Mouse (Mus musculus) kidney, embryonic 14.5 days (tissue): ENCODE results near the gene Nup133. TPM values are rescaled to one million over a fixed set of nuclear protein-coding genes. Genes with fewer than 3 reads are reported as not detected.
A peak's percentile ranks its signal among the peaks of the same experiment; 100 is the strongest.

Experiments
- ATAC-seq: fragments of 200-750 bp; cut with Nextera tagmentation; 2 replicates; pipeline ENCODE4 v1.8.0; 2017; ENCODE audit warnings: moderate number of reproducible peaks, mild to moderate bottlenecking, moderate TSS enrichment, moderate library complexity; ENCODE audit not compliant: low FRiP score, low TSS enrichment
- H3K27ac ChIP-seq: fragments of 300-500 bp; sonication (generic); 2 replicates; pipeline ENCODE4 v1.5.1; 2014; ENCODE audit warnings: low read depth, mild to moderate bottlenecking, low read length, moderate library complexity, mixed read lengths
- H3K27me3 ChIP-seq: fragments of 300-500 bp; sonication (generic); 2 replicates; pipeline ENCODE4 v1.6.1; 2014; ENCODE audit warnings: mild to moderate bottlenecking, low read length; ENCODE audit not compliant: control insufficient read depth, insufficient read depth
- H3K36me3 ChIP-seq: fragments of 300-500 bp; sonication (generic); 2 replicates; pipeline ENCODE4 v1.6.1; 2014; ENCODE audit warnings: low read length, mixed read lengths; ENCODE audit not compliant: control insufficient read depth, insufficient read depth
- H3K4me1 ChIP-seq: fragments of 300-500 bp; sonication (generic); 2 replicates; pipeline ENCODE4 v1.6.1; 2014; ENCODE audit warnings: low read length, mixed read lengths; ENCODE audit not compliant: control insufficient read depth, insufficient read depth
- H3K4me2 ChIP-seq: fragments of 300-500 bp; sonication (generic); replicated peaks from 2 replicates; pipeline ENCODE4 v1.6.1; 2014; ENCODE audit warnings: low read depth, mild to moderate bottlenecking, low read length
- H3K4me3 ChIP-seq: fragments of 300-500 bp; sonication (generic); 2 replicates; pipeline ENCODE4 v1.5.1; 2014; ENCODE audit warnings: mild to moderate bottlenecking, low read length
- H3K9ac ChIP-seq: fragments of 300-500 bp; sonication (generic); 2 replicates; pipeline ENCODE4 v1.6.1; 2014; ENCODE audit warnings: low read depth, mild to moderate bottlenecking, low read length, moderate library complexity
- H3K9me3 ChIP-seq: fragments of 300-500 bp; sonication (generic); 2 replicates; pipeline ENCODE4 v1.6.1; 2016; ENCODE audit warnings: low read length; ENCODE audit not compliant: control insufficient read depth
- WGBS: fragments of 180-500 bp; shearing (Covaris S2); extraction: QIAGEN DNeasy Blood & Tissue Kit; methylation state at CpG from one replicate; pipeline ENCODE4 v1.1.7; 2014; 5-methylcytosine and 5-hydroxymethylcytosine counted together
- polyA plus RNA-seq: library from polyadenylated mRNA; unstranded; fragments of >200 nt; fragmentation: Nextera tagmentation; extraction: Ambion mirVana; gene quantifications from 2 replicates; pipeline ENCODE4 v1.2.1, GENCODE M21; 2014

Gene Nup133
- polyA plus RNA-seq, 1 experiment from 2014 or later: 55.0 TPM

- Histone ChIP-seq H3K9me3 (no peaks in the 10 kb centered on the region), H3K4me3 (no peak overlapping the region), H3K9ac (no peak overlapping the region), H3K27me3 (no peaks in the 10 kb centered on the region), H3K4me1 (no peaks in the 10 kb centered on the region), H3K27ac (no peak overlapping the region), H3K36me3 (peaks cover 84% of the 10 kb centered on the region), H3K4me2 (no peak overlapping the region)
- WGBS: 93% methylated on average over 3 of the region's 3 CpGs
- ATAC-seq: no peak
Observed at GRCm38 (mm10) chr8:123925671-123926070, 23.4 kb downstream of the Nup133 start.

- no peak overlapping the region for H3K4me2 ChIP-seq
- H3K4me1 ChIP-seq: no peaks in the 10 kb centered on the region
- H3K4me3 ChIP-seq: no peak overlapping the region
- no peaks in the 10 kb centered on the region for H3K27me3 ChIP-seq
- WGBS: 10% methylated on average over 2 of the region's 2 CpGs
- H3K9ac ChIP-seq: no peak overlapping the region
- H3K27ac ChIP-seq: no peak overlapping the region
- peaks cover 84% of the 10 kb centered on the region for H3K36me3 ChIP-seq
- no peaks in the 10 kb centered on the region for H3K9me3 ChIP-seq
- ATAC-seq: peak; percentile 52; the same call in 1 of the 2 replicates
Observed at GRCm38 (mm10) chr8:123924719-123925118, 24.3 kb downstream of the Nup133 start.

GRCm38 (mm10) chr8:123914635-123915034 lies 34.4 kb downstream of the Nup133 start:
- 96% methylated on average over 3 of the region's 3 CpGs for WGBS

GRCm38 (mm10) chr8:123912265-123912664 lies 36.8 kb downstream of the Nup133 start:
- Histone ChIP-seq H3K4me3 (no peak overlapping the region), H3K36me3 (peaks cover 93% of the 10 kb centered on the region), H3K4me1 (no peaks in the 10 kb centered on the region), H3K27me3 (no peaks in the 10 kb centered on the region), H3K4me2 (no peak overlapping the region), H3K9ac (no peak overlapping the region), H3K9me3 (no peaks in the 10 kb centered on the region), H3K27ac (no peak overlapping the region)
- ATAC-seq: no peak
- 90% methylated on average over 4 of the region's 4 CpGs for whole genome bisulfite sequencing

More at GRCm38 (mm10) chr8:123914635-123915034, 34.4 kb downstream of the Nup133 start:
- H3K27ac ChIP-seq: no peak overlapping the region
- peaks cover 91% of the 10 kb centered on the region for H3K36me3 ChIP-seq
- ATAC-seq: no peak
- H3K4me2 ChIP-seq: no peak overlapping the region
- H3K4me1 ChIP-seq: no peaks in the 10 kb centered on the region
- no peaks in the 10 kb centered on the region for H3K27me3 ChIP-seq
- no peak overlapping the region for H3K4me3 ChIP-seq
- H3K9me3 ChIP-seq: no peaks in the 10 kb centered on the region
- no peak overlapping the region for H3K9ac ChIP-seq

GRCm38 (mm10) chr8:123907604-123908003 lies 41.5 kb downstream of the Nup133 start:
- no peak overlapping the region for H3K27ac ChIP-seq
- no peak overlapping the region for H3K4me3 ChIP-seq
- WGBS: 96% methylated on average over 6 of the region's 6 CpGs
- peaks cover 88% of the 10 kb centered on the region for H3K36me3 ChIP-seq
- no peak for ATAC-seq
- no peaks in the 10 kb centered on the region for H3K9me3 ChIP-seq
- no peaks in the 10 kb centered on the region for H3K27me3 ChIP-seq
- no peak overlapping the region for H3K4me2 ChIP-seq
- H3K4me1 ChIP-seq: no peaks in the 10 kb centered on the region
- no peak overlapping the region for H3K9ac ChIP-seq

GRCm38 (mm10) chr8:123902653-123903052 lies 46.4 kb downstream of the Nup133 start:
- Histone ChIP-seq H3K9ac (no peak overlapping the region), H3K4me3 (no peak overlapping the region), H3K27me3 (no peaks in the 10 kb centered on the region), H3K36me3 (peaks cover 72% of the 10 kb centered on the region), H3K4me1 (no peaks in the 10 kb centered on the region), H3K9me3 (no peaks in the 10 kb centered on the region), H3K27ac (no peak overlapping the region), H3K4me2 (no peak overlapping the region)
- WGBS: 88% methylated on average over 7 of the region's 7 CpGs
- ATAC-seq: no peak

GRCm38 (mm10) chr8:123899366-123899765 lies 49.7 kb downstream of the Nup133 start:
- no peak overlapping the region for H3K4me3 ChIP-seq
- H3K9me3 ChIP-seq: no peaks in the 10 kb centered on the region
- peaks cover 16% of the 10 kb centered on the region for H3K27me3 ChIP-seq
- H3K9ac ChIP-seq: no peak overlapping the region
- no peak for ATAC-seq
- H3K4me1 ChIP-seq: no peaks in the 10 kb centered on the region
- H3K36me3 ChIP-seq: peaks cover 46% of the 10 kb centered on the region
- 81% methylated on average over 7 of the region's 7 CpGs for WGBS
- no peak overlapping the region for H3K4me2 ChIP-seq
- no peak overlapping the region for H3K27ac ChIP-seq

- 87% methylated on average over 5 of the region's 5 CpGs for WGBS
- H3K4me2 ChIP-seq: no peak overlapping the region
- no peaks in the 10 kb centered on the region for H3K4me1 ChIP-seq
- H3K9ac ChIP-seq: no peak overlapping the region
- H3K36me3 ChIP-seq: peaks cover 38% of the 10 kb centered on the region
- ATAC-seq: no peak
- no peak overlapping the region for H3K27ac ChIP-seq
- H3K27me3 ChIP-seq: peaks cover 24% of the 10 kb centered on the region
- no peak overlapping the region for H3K4me3 ChIP-seq
- H3K9me3 ChIP-seq: no peaks in the 10 kb centered on the region
Observed at GRCm38 (mm10) chr8:123898576-123898975, 50.5 kb downstream of the Nup133 start.

- peaks cover 42% of the 10 kb centered on the region for H3K27me3 ChIP-seq
- 56% methylated on average over 10 of the region's 10 CpGs for WGBS
- no peak overlapping the region for H3K4me2 ChIP-seq
- no peak overlapping the region for H3K4me3 ChIP-seq
- peaks cover 21% of the 10 kb centered on the region for H3K36me3 ChIP-seq
- H3K27ac ChIP-seq: no peak overlapping the region
- no peak overlapping the region for H3K9ac ChIP-seq
- no peaks in the 10 kb centered on the region for H3K4me1 ChIP-seq
- H3K9me3 ChIP-seq: no peaks in the 10 kb centered on the region
- ATAC-seq: no peak
Observed at GRCm38 (mm10) chr8:123896774-123897173, 52.3 kb downstream of the Nup133 start.
